Mouse (Mus musculus) forebrain, embryonic 11.5 days (tissue): ENCODE results near the gene Gm11127. TPM values are rescaled to one million over a fixed set of nuclear protein-coding genes. Genes with fewer than 3 reads are reported as not detected.
"Not testable (repeated sequence)": the region's sequence is repeated elsewhere in the genome, so short reads cannot be mapped to it uniquely, and the experiment has no call there.

ENCODE experiments used
- ATAC-seq: fragments of 200-750 bp; cut with Nextera tagmentation; replicated peaks from 2 replicates; pipeline ENCODE4 v1.8.0; 2017; ENCODE audit warnings: moderate TSS enrichment; ENCODE audit not compliant: low FRiP score
- DNase-seq: peaks from one replicate; pipeline ENCODE4 v3.0.0-alpha.2; 2017; ENCODE audit warnings: low spot score
- H3K27ac ChIP-seq: fragments of 300-500 bp; sonication (generic); 2 replicates; pipeline ENCODE4 v1.5.1; 2014; ENCODE audit warnings: low read depth, low read length
- H3K27me3 ChIP-seq: fragments of 300-500 bp; sonication (generic); 2 replicates; pipeline ENCODE4 v1.6.1; 2014; ENCODE audit warnings: mild to moderate bottlenecking, low read length, mixed read lengths; ENCODE audit not compliant: control insufficient read depth, insufficient read depth
- H3K36me3 ChIP-seq: fragments of 300-500 bp; sonication (generic); 2 replicates; pipeline ENCODE4 v1.6.1; 2014; ENCODE audit warnings: mild to moderate bottlenecking, low read length, moderate library complexity, mixed read lengths; ENCODE audit not compliant: control insufficient read depth, insufficient read depth
- H3K4me1 ChIP-seq: fragments of 300-500 bp; sonication (generic); replicated peaks from 2 replicates; pipeline ENCODE4 v1.6.1; 2014; ENCODE audit warnings: low read length, mixed read lengths; ENCODE audit not compliant: control insufficient read depth, insufficient read depth
- H3K4me2 ChIP-seq: fragments of 300-500 bp; sonication (generic); 2 replicates; pipeline ENCODE4 v1.6.1; 2014; ENCODE audit warnings: low read depth, mild to moderate bottlenecking, low read length, moderate library complexity, mixed read lengths; ENCODE audit not compliant: severe bottlenecking
- H3K4me3 ChIP-seq: fragments of 300-500 bp; sonication (generic); 2 replicates; pipeline ENCODE4 v1.5.1; 2014; ENCODE audit warnings: low read depth, low read length
- H3K9ac ChIP-seq: fragments of 300-500 bp; sonication (generic); 2 replicates; pipeline ENCODE4 v1.6.1; 2014; ENCODE audit warnings: low read length
- H3K9me3 ChIP-seq: fragments of 300-500 bp; sonication (generic); 2 replicates; pipeline ENCODE4 v1.6.1; 2016; ENCODE audit warnings: low read length, mixed read lengths; ENCODE audit not compliant: control insufficient read depth
- WGBS: fragments of 180-500 bp; shearing (Covaris S2); extraction: QIAGEN DNeasy Blood & Tissue Kit; methylation state at CpG from one replicate; pipeline ENCODE4 v1.1.7; 2014; 5-methylcytosine and 5-hydroxymethylcytosine counted together
- polyA plus RNA-seq: library from polyadenylated mRNA; unstranded; fragments of >200 nt; fragmentation: Nextera tagmentation; extraction: Ambion mirVana; gene quantifications from 2 replicates; pipeline ENCODE4 v1.2.1, GENCODE M21; 2014

The Gm11127 gene
- polyA plus RNA-seq, 1 experiment from 2014 or later: not detected

DNA sequence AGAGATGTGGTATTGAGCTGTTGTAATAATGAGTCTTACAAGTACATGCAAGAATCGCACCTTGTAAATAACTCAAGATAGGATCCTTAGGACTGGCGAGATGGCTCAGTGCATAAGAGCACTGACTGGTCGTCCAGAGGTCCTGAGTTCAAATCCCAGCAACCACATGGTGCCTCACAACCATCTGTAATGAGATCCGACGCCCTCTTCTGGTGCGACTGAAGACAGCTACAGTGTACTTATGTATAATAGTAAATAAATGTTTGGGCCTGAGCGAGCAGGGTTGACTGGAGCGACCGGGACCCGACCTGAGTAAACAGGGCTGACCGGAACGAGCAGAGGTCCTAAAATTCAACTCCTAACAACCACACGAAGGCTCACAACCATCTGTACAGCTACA is 22.0 kb downstream of the Gm11127 start:
- 89% methylated on average over 13 of the region's 13 CpGs for WGBS
- not testable (repeated sequence) for DNase-seq, ATAC-seq

DNA sequence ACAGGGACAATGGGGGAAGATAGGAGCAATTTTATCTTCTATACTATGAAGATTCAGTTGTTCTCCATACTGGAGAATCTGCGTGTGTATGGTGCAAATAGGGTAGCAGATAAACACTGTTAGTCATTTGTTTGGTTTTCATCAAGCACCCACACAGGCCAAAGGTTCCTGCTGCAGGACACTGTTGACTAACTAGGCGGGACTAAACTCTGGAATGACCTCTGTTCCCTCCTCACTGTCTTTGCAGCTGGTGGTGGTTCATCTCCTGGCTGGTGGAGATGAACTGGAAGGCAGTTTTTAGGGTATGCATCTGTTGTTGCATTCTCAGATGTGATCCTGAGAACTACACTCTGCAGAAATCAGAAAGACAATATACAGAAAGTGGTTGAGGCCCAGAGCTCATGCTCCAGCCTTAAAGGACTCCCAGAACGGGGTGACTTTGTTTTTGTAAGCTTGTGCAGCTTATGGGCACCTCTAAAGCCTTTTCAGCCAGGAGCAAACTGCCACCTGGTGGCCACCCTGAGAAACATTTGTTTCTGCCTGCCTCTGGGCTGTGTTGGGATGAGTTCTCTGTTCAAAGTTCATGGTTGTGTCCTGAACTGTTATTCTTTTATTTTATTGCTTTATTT is 23.0 kb downstream of the Gm11127 start:
- H3K4me2 ChIP-seq, H3K4me3 ChIP-seq, DNase-seq, H3K36me3 ChIP-seq, H3K4me1 ChIP-seq, H3K9me3 ChIP-seq, H3K27ac ChIP-seq, H3K9ac ChIP-seq, H3K27me3 ChIP-seq, ATAC-seq: not testable (repeated sequence)
- WGBS: 37% methylated on average over 3 of the region's 3 CpGs

More for the DNA sequence above, 22.0 kb downstream of the Gm11127 start:
- H3K4me3 ChIP-seq, H3K27ac ChIP-seq, H3K27me3 ChIP-seq, H3K4me1 ChIP-seq, H3K36me3 ChIP-seq, H3K9ac ChIP-seq, H3K9me3 ChIP-seq, H3K4me2 ChIP-seq: not testable (repeated sequence)

DNA sequence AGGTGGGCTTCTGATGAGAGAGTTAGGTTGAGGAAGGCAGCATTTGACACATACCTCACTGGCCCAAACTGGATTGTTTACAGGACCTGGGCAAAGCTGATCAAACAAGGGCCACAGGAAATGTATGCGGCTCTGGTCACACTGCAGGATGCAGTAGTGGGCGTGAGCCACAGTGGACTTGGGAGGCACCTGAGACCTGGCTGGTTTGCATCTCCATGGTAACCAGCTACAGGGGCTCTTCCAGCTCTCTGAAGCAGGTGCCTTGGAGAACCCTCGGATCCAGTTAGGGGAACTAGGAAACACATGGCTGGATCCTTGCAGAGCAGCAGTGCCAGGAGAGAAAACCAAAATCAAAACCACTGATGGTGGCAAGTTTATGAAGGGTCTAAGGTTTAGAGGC is 23.6 kb downstream of the Gm11127 start:
- H3K27me3 ChIP-seq, H3K9me3 ChIP-seq, H3K9ac ChIP-seq, H3K4me1 ChIP-seq, H3K27ac ChIP-seq, ATAC-seq, H3K36me3 ChIP-seq, H3K4me2 ChIP-seq, DNase-seq, H3K4me3 ChIP-seq: not testable (repeated sequence)
- WGBS: 72% methylated on average over 3 of the region's 3 CpGs

DNA sequence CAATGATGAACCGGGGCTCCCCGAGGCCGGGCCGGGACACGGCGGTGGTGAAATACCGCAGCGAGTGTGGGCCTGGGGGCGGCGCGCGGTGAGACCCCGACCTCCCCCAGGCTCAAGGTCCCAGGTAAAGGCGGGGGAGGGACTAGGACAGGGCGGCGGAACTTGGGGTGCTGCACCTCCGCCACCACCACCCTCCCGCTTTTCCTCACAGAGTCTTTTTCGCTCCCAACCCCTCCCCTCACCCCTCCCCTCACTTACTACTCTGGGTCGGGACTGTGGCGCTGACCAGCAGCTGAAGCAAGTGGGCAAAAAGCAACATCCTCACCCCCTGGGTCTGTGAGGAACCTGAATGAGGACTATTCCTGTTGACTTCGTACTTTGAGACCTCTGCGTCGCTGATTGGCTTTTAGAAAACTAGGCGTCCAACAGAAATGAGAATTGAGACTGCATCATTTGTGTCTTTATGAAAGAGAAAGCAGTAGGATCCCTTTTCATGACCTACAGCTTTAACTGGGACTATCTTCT is 25.8 kb downstream of the Gm11127 start, which contains the start of gene H2-T23:
Gene H2-T23 (minus strand): TSS at position 505 of the 525 bp plus-strand sequence.
- DNase-seq (peak; percentile 62), ATAC-seq (peak; percentile 54; the same call in 1 of the 2 replicates)
- H3K36me3 ChIP-seq, H3K27me3 ChIP-seq, H3K4me1 ChIP-seq, H3K9me3 ChIP-seq, H3K27ac ChIP-seq: not testable (repeated sequence)
- Histone ChIP-seq H3K4me2 (peak within 1 kb of the TSS; percentile 60), H3K4me3 (peak within 1 kb of the TSS; percentile 38), H3K9ac (peak within 1 kb of the TSS; percentile 66)
- under 1% methylated on average over 25 of the region's 25 CpGs for WGBS

DNA sequence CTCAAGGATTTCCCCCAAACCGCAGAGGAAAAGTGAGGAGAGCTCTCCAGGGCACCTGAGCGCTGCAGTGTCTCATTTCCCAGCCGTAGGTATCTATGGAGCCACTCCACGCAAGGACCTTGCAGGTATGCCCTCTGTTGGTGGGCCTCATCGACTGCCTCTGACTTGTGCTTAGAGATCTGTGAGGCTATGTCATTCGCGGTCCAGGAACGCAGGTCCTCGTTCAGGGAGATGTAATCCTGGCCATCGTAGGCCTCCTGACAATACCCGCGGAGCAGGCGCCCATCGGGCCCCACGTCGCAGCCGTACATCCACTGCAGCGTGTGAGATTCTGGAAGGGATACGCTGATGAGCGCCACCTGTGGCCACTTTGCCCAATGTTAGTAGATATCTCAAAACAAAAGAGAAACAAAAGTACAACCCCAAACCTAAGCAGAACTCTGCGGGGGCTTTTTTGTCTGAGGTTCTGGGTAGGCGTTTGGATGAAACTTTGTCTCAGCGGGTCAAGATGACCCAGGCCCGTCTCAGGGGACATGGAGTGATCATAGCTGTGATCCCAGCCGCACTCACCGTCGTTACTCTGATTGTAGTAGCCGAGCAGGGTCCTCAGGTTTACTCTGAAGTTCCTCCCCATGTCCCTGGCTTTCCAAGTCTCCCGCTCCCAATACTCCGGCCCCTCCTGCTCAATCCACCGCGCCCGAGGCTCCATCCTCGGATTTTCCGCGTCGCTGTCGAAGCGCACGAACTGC is 26.4 kb downstream of the Gm11127 start:
- peak overlapping the region; percentile 60 for H3K4me2 ChIP-seq
- not testable (repeated sequence) for H3K36me3 ChIP-seq, H3K9me3 ChIP-seq, H3K27me3 ChIP-seq, H3K27ac ChIP-seq, H3K4me1 ChIP-seq
- DNase-seq (peak; percentile 62), ATAC-seq (peak; percentile 65)
- peak overlapping the region; percentile 66 for H3K9ac ChIP-seq
- H3K4me3 ChIP-seq: peak overlapping the region; percentile 38
- under 1% methylated on average over 37 of the region's 40 CpGs for WGBS

DNA sequence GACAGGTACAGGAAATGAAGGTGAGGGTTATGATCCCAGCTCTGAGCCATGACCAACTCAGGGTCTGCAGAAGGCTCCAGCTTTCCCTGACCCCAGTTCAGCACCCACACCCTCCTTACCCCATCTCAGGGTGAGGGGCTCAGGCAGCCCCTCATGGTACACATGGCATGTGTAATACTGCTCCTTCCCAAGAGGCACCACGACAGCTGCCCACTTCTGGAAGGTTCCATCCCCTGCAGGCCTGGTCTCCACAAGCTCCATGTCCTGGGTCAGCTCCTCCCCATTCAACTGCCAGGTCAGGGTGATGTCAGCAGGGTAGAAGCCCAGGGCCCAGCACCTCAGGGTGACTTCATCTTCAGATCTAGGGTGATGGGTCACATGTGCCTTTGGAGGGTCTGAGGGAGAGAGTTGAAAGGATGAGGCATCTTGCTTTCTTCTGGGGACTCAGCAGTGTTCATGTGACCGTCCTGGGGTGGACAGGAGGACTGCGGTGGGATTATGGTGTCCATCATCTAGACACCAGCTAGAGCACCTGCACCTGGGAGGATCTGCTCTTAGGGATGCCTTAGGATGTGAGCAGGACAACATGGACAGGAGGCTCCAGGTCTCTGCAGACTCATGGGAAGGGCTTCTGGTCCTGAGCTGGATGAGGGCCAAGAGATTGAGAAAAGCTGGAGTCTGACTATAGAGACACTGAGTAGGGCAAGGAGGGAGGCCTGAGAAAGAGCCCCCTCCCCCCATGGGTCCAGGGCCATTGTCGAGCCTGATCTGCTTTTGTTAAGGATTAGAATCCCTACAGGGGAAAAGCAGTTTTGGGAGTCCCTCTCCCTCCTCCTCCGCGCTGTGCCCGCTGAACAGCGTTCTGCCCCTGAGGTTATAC is 27.2 kb downstream of the Gm11127 start:
- H3K9ac ChIP-seq, H3K27me3 ChIP-seq, H3K27ac ChIP-seq, H3K4me1 ChIP-seq, H3K36me3 ChIP-seq, DNase-seq, H3K9me3 ChIP-seq: not testable (repeated sequence)
- 39% methylated on average over 8 of the region's 8 CpGs for WGBS
- H3K4me3 ChIP-seq: peak overlapping the region; percentile 38
- 0 out of 2 replicates have a peak, but pooled peaks have one; percentile 13 for ATAC-seq
- peak overlapping the region; percentile 60; the same call in 1 of the 2 replicates for H3K4me2 ChIP-seq

DNA sequence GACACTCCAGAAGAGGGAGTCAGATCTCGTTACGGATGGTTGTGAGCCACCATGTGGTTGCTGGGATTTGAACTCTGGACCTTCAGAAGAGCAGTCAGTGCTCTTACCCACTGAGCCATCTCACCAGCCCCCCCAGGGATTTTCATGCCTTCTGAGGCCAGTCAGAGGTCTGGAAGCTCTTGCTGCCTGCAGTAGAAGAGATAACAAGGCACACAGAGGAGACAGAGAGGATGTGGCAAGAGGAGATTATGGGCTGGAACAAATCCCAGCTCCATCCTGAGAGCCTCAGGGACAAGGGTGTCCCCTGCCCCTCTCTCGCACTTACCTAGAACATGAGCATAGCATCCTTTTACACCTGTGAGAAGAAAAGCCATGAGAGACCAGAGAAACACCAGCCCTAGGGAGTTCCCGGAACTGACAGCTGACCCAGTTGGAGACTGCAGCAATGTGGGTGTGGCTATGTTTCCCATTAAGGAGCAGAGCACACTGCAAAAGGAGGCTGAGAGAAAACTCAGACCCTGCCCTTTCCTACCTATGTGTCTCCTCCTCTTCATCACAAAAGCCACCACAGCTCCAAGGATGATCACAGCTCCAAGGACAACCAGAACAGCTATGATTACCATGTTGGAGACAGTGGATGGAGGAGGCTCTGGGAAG is 28.0 kb downstream of the Gm11127 start:
- not testable (repeated sequence) for H3K9ac ChIP-seq, H3K27me3 ChIP-seq, H3K4me1 ChIP-seq, H3K4me2 ChIP-seq, H3K27ac ChIP-seq, H3K36me3 ChIP-seq, DNase-seq, H3K4me3 ChIP-seq, H3K9me3 ChIP-seq, ATAC-seq
- 77% methylated on average over 2 of the region's 4 CpGs for WGBS
